Mouse (Mus musculus) liver, postnatal 0 days (tissue): Measurements from ENCODE around the gene Sult1a1.

Experiments
- CTCF ChIP-seq: sonication (generic); IDR thresholded peaks from 2 replicates; pipeline ENCODE4 v1.5.1; 2016; ENCODE audit warnings: antibody characterized with exemption, low read depth
- EP300 ChIP-seq: IDR thresholded peaks from 2 replicates; pipeline ENCODE4 v1.6.1; 2016; ENCODE audit warnings: antibody characterized with exemption, low read depth, mild to moderate bottlenecking

DNA sequence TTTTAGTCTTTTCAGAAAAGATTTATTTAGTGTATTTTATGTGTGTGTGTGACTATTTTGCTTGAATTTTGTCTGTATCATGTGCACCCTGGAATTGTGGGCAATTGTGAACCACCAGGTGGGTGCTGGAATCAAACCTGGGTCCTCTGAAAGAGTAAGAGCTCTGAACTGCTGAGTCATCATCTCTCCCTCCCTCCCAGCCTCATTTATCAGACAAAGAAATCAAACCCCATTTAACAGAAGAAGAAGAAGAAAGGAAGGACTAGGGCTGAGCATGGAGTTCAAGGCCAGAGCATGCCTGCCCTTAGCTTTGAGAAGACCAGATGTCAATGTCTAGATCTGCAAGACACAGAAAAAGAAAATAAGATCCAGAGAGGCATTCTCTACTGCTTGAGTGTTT, 40.9 kb downstream of the Sult1a1 start:
- TF ChIP-seq CTCF (no peak), EP300 (no peak)
